Mouse (Mus musculus) lung, postnatal 0 days (tissue): ENCODE data around the gene Fhl2. TPM values are rescaled to one million over a fixed set of nuclear protein-coding genes. Genes with fewer than 3 reads are reported as not detected.
A peak's percentile ranks its signal among the peaks of the same experiment; 100 is the strongest.

Experiments
- ATAC-seq: fragments of 200-750 bp; cut with Nextera tagmentation; 2 replicates; pipeline ENCODE4 v1.8.0; 2017; ENCODE audit warnings: moderate library complexity
- DNase-seq: peaks from one replicate; pipeline ENCODE4 v3.0.0-alpha.2; 2016; ENCODE audit warnings: low spot score
- H3K27ac ChIP-seq: fragments of 300-500 bp; sonication (generic); 2 replicates; pipeline ENCODE4 v1.5.1; 2014; ENCODE audit warnings: antibody characterized with exemption, mild to moderate bottlenecking, low read length, mixed read lengths
- H3K27me3 ChIP-seq: fragments of 300-500 bp; sonication (generic); replicated peaks from 2 replicates; pipeline ENCODE4 v1.6.1; 2014; ENCODE audit warnings: low read length, mixed read lengths; ENCODE audit not compliant: insufficient read depth
- H3K36me3 ChIP-seq: fragments of 300-500 bp; sonication (generic); 2 replicates; pipeline ENCODE4 v1.6.1; 2014; ENCODE audit warnings: low read length, mixed read lengths; ENCODE audit not compliant: insufficient read depth
- H3K4me1 ChIP-seq: fragments of 300-500 bp; sonication (generic); 2 replicates; pipeline ENCODE4 v1.6.1; 2014; ENCODE audit warnings: antibody characterized with exemption, low read depth, low read length, mixed read lengths; ENCODE audit not compliant: insufficient read depth
- H3K4me2 ChIP-seq: fragments of 300-500 bp; sonication (generic); replicated peaks from 2 replicates; pipeline ENCODE4 v1.6.1; 2014; ENCODE audit warnings: low read depth, mild to moderate bottlenecking, low read length, moderate library complexity, mixed read lengths
- H3K4me3 ChIP-seq: fragments of 300-500 bp; sonication (generic); 2 replicates; pipeline ENCODE4 v1.5.1; 2014; ENCODE audit warnings: low read depth, low read length
- H3K9ac ChIP-seq: fragments of 300-500 bp; sonication (generic); replicated peaks from 2 replicates; pipeline ENCODE4 v1.6.1; 2014; ENCODE audit warnings: low read depth, mild to moderate bottlenecking
- H3K9me3 ChIP-seq: fragments of 300-500 bp; sonication (generic); 2 replicates; pipeline ENCODE4 v1.6.1; 2016; ENCODE audit warnings: low read length, mixed read lengths
- CTCF ChIP-seq: IDR thresholded peaks from 2 replicates; pipeline ENCODE4 v1.5.1; 2016; ENCODE audit warnings: antibody characterized with exemption, mild to moderate bottlenecking
- EP300 ChIP-seq: IDR thresholded peaks from 2 replicates; pipeline ENCODE4 v1.6.1; 2016; ENCODE audit warnings: antibody characterized with exemption, mild to moderate bottlenecking, control low read depth
- WGBS: fragments of 180-500 bp; shearing (Covaris S2); extraction: QIAGEN DNeasy Blood & Tissue Kit; methylation state at CpG from one replicate; pipeline ENCODE4 v1.1.7; 2014; 5-methylcytosine and 5-hydroxymethylcytosine counted together
- polyA plus RNA-seq: library from polyadenylated mRNA; unstranded; fragments of >200 nt; fragmentation: Nextera tagmentation; extraction: Ambion mirVana; gene quantifications from 2 replicates; pipeline ENCODE4 v1.2.1, GENCODE M21; 2015

The Fhl2 gene
- polyA plus RNA-seq, 1 experiment from 2014 or later, result 21.0 TPM

GRCm38 (mm10) chr1:43163084-43163466, 33.7 kb downstream of the Fhl2 start:
- H3K9me3 ChIP-seq, result no peaks in the 10 kb centered on the region
- H3K27me3 ChIP-seq, result no peaks in the 10 kb centered on the region
- H3K4me1 ChIP-seq, result peaks cover 4% of the 10 kb centered on the region
- TF ChIP-seq CTCF (no peak), EP300 (no peak)
- ATAC-seq (0 out of 2 replicates have a peak, but pooled peaks have one; percentile 8), DNase-seq (no peak)
- WGBS, result 2% methylated on average over 5 of the region's 6 CpGs
- H3K4me3 ChIP-seq, result peak overlapping the region; percentile 54
- H3K36me3 ChIP-seq, result no peaks in the 10 kb centered on the region
- peak overlapping the region; percentile 91 for H3K4me2 ChIP-seq
- H3K27ac ChIP-seq, result no peak overlapping the region
- no peak overlapping the region; the same call in 1 of the 2 replicates for H3K9ac ChIP-seq

- DNase-seq, result no peak
- H3K27ac ChIP-seq, result no peak overlapping the region
- no peak for TF ChIP-seq EP300
- no peak for ATAC-seq
- H3K4me1 ChIP-seq, result peaks cover 4% of the 10 kb centered on the region
- no peaks in the 10 kb centered on the region for H3K9me3 ChIP-seq
- no peak overlapping the region for H3K4me3 ChIP-seq
- no peaks in the 10 kb centered on the region for H3K36me3 ChIP-seq
- no peak overlapping the region for H3K4me2 ChIP-seq
- no peaks in the 10 kb centered on the region for H3K27me3 ChIP-seq
- H3K9ac ChIP-seq, result no peak overlapping the region
- WGBS, result 89% methylated on average over 3 of the region's 3 CpGs
Measured at GRCm38 (mm10) chr1:43162394-43162793, 34.4 kb downstream of the Fhl2 start.

- Histone ChIP-seq H3K4me2 (no peak overlapping the region), H3K36me3 (no peaks in the 10 kb centered on the region), H3K27ac (no peak overlapping the region), H3K9me3 (no peaks in the 10 kb centered on the region), H3K27me3 (no peaks in the 10 kb centered on the region), H3K4me3 (no peak overlapping the region), H3K4me1 (peaks cover 4% of the 10 kb centered on the region), H3K9ac (no peak overlapping the region)
- WGBS, result 47% methylated on average over 4 of the region's 4 CpGs
- no peak for ATAC-seq
- TF ChIP-seq CTCF (no peak), EP300 (no peak)
- DNase-seq, result no peak
Measured at GRCm38 (mm10) chr1:43159429-43159828, 37.4 kb downstream of the Fhl2 start.

- Histone ChIP-seq H3K9me3 (no peaks in the 10 kb centered on the region), H3K27ac (no peak overlapping the region), H3K27me3 (no peaks in the 10 kb centered on the region), H3K4me2 (no peak overlapping the region), H3K9ac (no peak overlapping the region), H3K4me1 (peaks cover 4% of the 10 kb centered on the region; the same call in 1 of the 2 replicates), H3K4me3 (no peak overlapping the region), H3K36me3 (no peaks in the 10 kb centered on the region)
- DNase-seq, result no peak
- no peak for ATAC-seq
- TF ChIP-seq EP300, result no peak
- no peak for TF ChIP-seq CTCF
- WGBS, result 92% methylated on average over 2 of the region's 2 CpGs
Measured at GRCm38 (mm10) chr1:43157907-43158306, 38.9 kb downstream of the Fhl2 start.

- Histone ChIP-seq H3K9me3 (no peaks in the 10 kb centered on the region), H3K27me3 (no peaks in the 10 kb centered on the region), H3K27ac (no peak overlapping the region), H3K36me3 (no peaks in the 10 kb centered on the region), H3K4me2 (no peak overlapping the region), H3K4me3 (no peak overlapping the region), H3K9ac (no peak overlapping the region), H3K4me1 (peaks cover 2% of the 10 kb centered on the region; the same call in 1 of the 2 replicates)
- 40% methylated on average over 2 of the region's 2 CpGs for WGBS
- peak; percentile 39 for DNase-seq
- peak; percentile 63 for ATAC-seq
- no peak for TF ChIP-seq EP300
- no peak for TF ChIP-seq CTCF
Measured at GRCm38 (mm10) chr1:43154491-43154890, 42.3 kb downstream of the Fhl2 start.

- Histone ChIP-seq H3K9ac (no peak overlapping the region), H3K4me1 (no peaks in the 10 kb centered on the region), H3K27ac (no peak overlapping the region), H3K9me3 (no peaks in the 10 kb centered on the region), H3K4me2 (no peak overlapping the region), H3K36me3 (no peaks in the 10 kb centered on the region), H3K27me3 (no peaks in the 10 kb centered on the region), H3K4me3 (no peak overlapping the region)
- DNase-seq, result no peak
- no peak for ATAC-seq
- WGBS, result 60% methylated on average over 5 of the region's 5 CpGs
- TF ChIP-seq CTCF (no peak), EP300 (no peak)
Measured at GRCm38 (mm10) chr1:43153538-43153937, 43.2 kb downstream of the Fhl2 start.

- TF ChIP-seq EP300 (no peak), CTCF (no peak)
- WGBS, result 54% methylated on average over 4 of the region's 4 CpGs
- Histone ChIP-seq H3K27me3 (no peaks in the 10 kb centered on the region), H3K27ac (no peak overlapping the region), H3K4me1 (no peaks in the 10 kb centered on the region), H3K4me3 (no peak overlapping the region), H3K9ac (no peak overlapping the region), H3K9me3 (no peaks in the 10 kb centered on the region), H3K4me2 (no peak overlapping the region), H3K36me3 (no peaks in the 10 kb centered on the region)
- DNase-seq, result no peak
- no peak for ATAC-seq
Measured at GRCm38 (mm10) chr1:43152626-43153025, 44.2 kb downstream of the Fhl2 start.
